Mouse (Mus musculus) forebrain, postnatal 0 days (tissue): ENCODE data around the gene Emd. TPM values are rescaled to one million over a fixed set of nuclear protein-coding genes. Genes with fewer than 3 reads are reported as not detected.
A peak's percentile ranks its signal among the peaks of the same experiment; 100 is the strongest.
"Not testable (repeated sequence)": the region's sequence is repeated elsewhere in the genome, so short reads cannot be mapped to it uniquely, and the experiment has no call there.

ENCODE experiments used
- ATAC-seq: fragments of 200-750 bp; cut with Nextera tagmentation; 2 replicates; pipeline ENCODE4 v1.8.0; 2017; ENCODE audit warnings: mild to moderate bottlenecking, moderate library complexity
- DNase-seq: peaks from one replicate; pipeline ENCODE4 v3.0.0-alpha.2; 2015
- H3K27ac ChIP-seq: fragments of 300-500 bp; sonication (generic); 2 replicates; pipeline ENCODE4 v1.5.1; 2014; ENCODE audit warnings: low read depth, mild to moderate bottlenecking, antibody characterized with exemption, low read length, moderate library complexity, mixed read lengths
- H3K27me3 ChIP-seq: fragments of 300-500 bp; sonication (generic); 2 replicates; pipeline ENCODE4 v1.6.1; 2014; ENCODE audit warnings: mild to moderate bottlenecking, low read length, mixed read lengths; ENCODE audit not compliant: insufficient read depth
- H3K36me3 ChIP-seq: fragments of 300-500 bp; sonication (generic); 2 replicates; pipeline ENCODE4 v1.6.1; 2014; ENCODE audit warnings: mild to moderate bottlenecking, moderate library complexity; ENCODE audit not compliant: insufficient read depth
- H3K4me1 ChIP-seq: fragments of 300-500 bp; sonication (generic); 2 replicates; pipeline ENCODE4 v1.6.1; 2014; ENCODE audit warnings: antibody characterized with exemption; ENCODE audit not compliant: insufficient read depth
- H3K4me2 ChIP-seq: fragments of 300-500 bp; sonication (generic); 2 replicates; pipeline ENCODE4 v1.6.1; 2014; ENCODE audit warnings: low read depth, mild to moderate bottlenecking, moderate library complexity
- H3K4me3 ChIP-seq: fragments of 300-500 bp; sonication (generic); 2 replicates; pipeline ENCODE4 v1.5.1; 2014; ENCODE audit warnings: low read depth, low read length, mixed read lengths
- H3K9ac ChIP-seq: fragments of 300-500 bp; sonication (generic); 2 replicates; pipeline ENCODE4 v1.6.1; 2014; ENCODE audit warnings: mild to moderate bottlenecking
- H3K9me3 ChIP-seq: fragments of 300-500 bp; sonication (generic); 2 replicates; pipeline ENCODE4 v1.6.1; 2016; ENCODE audit warnings: low read length
- CTCF ChIP-seq: sonication (generic); IDR thresholded peaks from 2 replicates; pipeline ENCODE4 v1.5.1; 2016; ENCODE audit warnings: antibody characterized with exemption, control low read depth, low read depth
- WGBS: fragments of 180-500 bp; shearing (Covaris S2); extraction: QIAGEN DNeasy Blood & Tissue Kit; methylation state at CpG from one replicate; pipeline ENCODE4 v1.1.7; 2014; 5-methylcytosine and 5-hydroxymethylcytosine counted together
- polyA plus RNA-seq: library from polyadenylated mRNA; unstranded; fragments of >200 nt; fragmentation: Nextera tagmentation; extraction: Ambion mirVana; gene quantifications from 2 replicates; pipeline ENCODE4 v1.2.1, GENCODE M21; 2015
- total RNA-seq: library from RNA; depleted of rRNA; stranded (reverse); fragments of >200 nt; gene quantifications from 2 replicates; pipeline ENCODE4 v1.2.3, GENCODE M21; 2014; rRNA removed

Emd gene
- total RNA-seq (51.6 and 73.2 TPM in 2 replicates), polyA plus RNA-seq (16.9 and 21.0 TPM in 2 replicates)

DNA sequence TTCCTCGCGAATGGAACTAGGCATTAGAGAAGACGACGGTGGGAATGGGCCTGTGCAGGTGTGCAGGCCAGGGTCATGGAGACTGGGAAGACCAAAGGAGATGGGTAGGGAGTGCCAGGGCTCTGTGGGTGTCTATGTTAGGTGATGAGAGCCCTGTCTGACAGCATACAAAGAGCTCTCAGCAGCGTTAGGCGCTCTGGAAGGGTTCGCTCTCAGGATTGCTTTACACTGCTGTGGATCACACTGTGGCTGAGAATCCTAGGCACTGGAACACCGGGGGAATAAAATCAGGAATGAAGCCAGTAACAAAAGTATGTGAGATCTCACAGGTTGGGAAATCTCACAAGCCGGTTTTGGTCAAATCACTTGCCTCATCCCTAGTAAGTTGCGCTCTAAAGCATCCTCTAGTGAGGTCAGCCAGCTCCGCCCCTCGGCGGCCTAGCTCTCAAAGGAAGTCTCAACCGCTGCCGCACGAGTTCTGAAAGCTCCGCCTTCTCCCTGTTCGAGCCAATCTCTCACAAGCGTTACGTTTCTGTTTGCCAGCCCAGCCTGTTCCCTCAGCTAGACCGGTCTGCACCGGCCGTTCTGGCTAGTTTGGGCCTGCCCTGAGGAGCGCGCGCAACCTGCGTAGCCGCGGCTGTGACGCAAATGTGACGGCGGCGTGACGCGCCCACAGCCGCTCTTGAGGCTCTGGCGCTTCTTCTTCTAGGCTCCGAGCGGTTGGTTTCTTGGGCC is at the start of gene Emd:
TSS of gene Emd (plus strand) at position 535 of the 735 bp plus-strand sequence.
- 30% methylated on average over 39 of the region's 39 CpGs for WGBS
- peak; percentile 97 for ATAC-seq
- no peak for TF ChIP-seq CTCF

DNA sequence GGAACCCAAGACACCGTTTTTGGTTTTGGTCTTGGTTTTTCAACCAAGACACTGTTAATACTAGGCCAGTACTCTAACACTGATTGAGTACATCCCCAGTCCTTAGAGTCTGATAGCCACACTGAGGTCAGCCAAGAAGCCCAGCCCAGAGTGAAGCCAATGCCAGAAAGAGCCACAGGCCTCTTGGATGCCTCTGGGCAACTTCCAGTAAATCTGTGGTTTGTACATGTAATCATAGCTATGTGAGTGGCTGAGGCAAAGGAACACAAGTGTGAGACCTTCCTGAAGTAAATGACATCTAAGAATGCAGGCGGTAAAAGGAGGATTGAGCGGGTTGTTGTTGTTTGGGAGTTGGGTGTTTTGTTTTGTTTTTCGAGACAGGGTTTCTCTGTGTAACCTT is 36.0 kb upstream of the Emd start:
- no peak overlapping the region for H3K27ac ChIP-seq
- no peak overlapping the region for H3K9ac ChIP-seq
- ATAC-seq (no peak), DNase-seq (no peak)
- H3K4me3 ChIP-seq = no peak overlapping the region
- WGBS = 88% methylated on average over 4 of the region's 4 CpGs
- H3K9me3 ChIP-seq = no peaks in the 10 kb centered on the region
- H3K4me2 ChIP-seq = no peak overlapping the region
- peaks cover 7% of the 10 kb centered on the region; the same call in 1 of the 2 replicates for H3K36me3 ChIP-seq
- no peaks in the 10 kb centered on the region for H3K27me3 ChIP-seq
- no peaks in the 10 kb centered on the region for H3K4me1 ChIP-seq
- TF ChIP-seq CTCF = no peak

More for the DNA sequence above, at the start of gene Emd:
- Histone ChIP-seq H3K9me3 (no peaks in the 10 kb centered on the region), H3K27me3 (no peaks in the 10 kb centered on the region), H3K4me3 (peak within 1 kb of the TSS; percentile 48), H3K36me3 (peaks cover 5% of the 10 kb centered on the region; the same call in 1 of the 2 replicates), H3K27ac (peak within 1 kb of the TSS; percentile 84), H3K4me2 (peak within 1 kb of the TSS; percentile 59), H3K4me1 (no peaks in the 10 kb centered on the region), H3K9ac (peak within 1 kb of the TSS; percentile 59)
- DNase-seq = peak; percentile 93

DNA sequence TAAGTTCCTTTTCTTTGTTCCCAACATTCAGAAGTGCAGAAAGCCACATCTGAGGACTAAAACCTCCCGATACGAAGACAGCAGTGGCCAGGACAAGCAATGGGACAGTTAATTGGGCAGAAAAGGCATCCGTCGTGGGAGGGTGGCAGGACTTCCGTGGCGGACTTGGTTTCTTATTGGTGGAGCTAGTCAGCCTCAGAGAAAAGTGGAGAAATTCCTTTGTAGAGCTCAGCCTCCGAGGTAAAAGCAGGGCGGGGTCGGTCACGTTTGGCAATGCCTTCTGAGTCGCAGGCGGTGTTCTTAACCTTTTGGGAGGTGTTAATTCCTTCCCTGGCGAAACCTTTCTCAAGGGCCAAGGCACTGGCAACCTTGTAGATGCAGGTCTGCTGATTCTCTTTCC is 35.0 kb upstream of the Emd start:
- H3K9ac ChIP-seq = no peak overlapping the region
- no peaks in the 10 kb centered on the region for H3K27me3 ChIP-seq
- H3K36me3 ChIP-seq = peaks cover 15% of the 10 kb centered on the region
- 71% methylated on average over 13 of the region's 13 CpGs for WGBS
- ATAC-seq (no peak), DNase-seq (no peak)
- no peaks in the 10 kb centered on the region for H3K9me3 ChIP-seq
- no peak overlapping the region for H3K4me3 ChIP-seq
- H3K4me2 ChIP-seq = no peak overlapping the region
- H3K27ac ChIP-seq = no peak overlapping the region
- no peak for TF ChIP-seq CTCF
- no peaks in the 10 kb centered on the region for H3K4me1 ChIP-seq

DNA sequence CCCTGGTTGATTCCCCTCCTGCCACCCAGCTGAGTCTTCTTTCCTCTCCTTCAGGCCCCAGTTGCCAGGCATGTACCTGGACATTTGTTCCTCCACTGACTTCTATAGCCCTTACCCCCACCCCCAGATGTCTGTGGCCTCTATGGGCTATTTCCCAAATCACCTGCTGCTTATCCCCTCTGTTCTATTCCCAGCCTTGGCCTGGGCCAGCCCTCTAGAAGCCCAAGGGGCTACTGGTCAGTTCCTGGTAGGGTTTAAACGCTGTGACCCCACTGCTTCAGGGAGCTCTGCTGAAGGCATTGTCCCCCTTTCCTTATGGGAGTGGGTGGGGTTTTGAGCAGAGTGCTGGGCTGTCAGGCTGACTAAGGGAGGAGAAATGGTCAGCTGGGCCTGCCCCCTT is 34.4 kb upstream of the Emd start:
- 55% methylated on average over 1 of the region's 1 CpGs for WGBS
- H3K4me3 ChIP-seq, H3K9ac ChIP-seq, H3K9me3 ChIP-seq, DNase-seq, H3K27ac ChIP-seq, H3K27me3 ChIP-seq, H3K4me2 ChIP-seq, H3K4me1 ChIP-seq, ATAC-seq: not testable (repeated sequence)
- H3K36me3 ChIP-seq = peaks cover 21% of the 10 kb centered on the region

DNA sequence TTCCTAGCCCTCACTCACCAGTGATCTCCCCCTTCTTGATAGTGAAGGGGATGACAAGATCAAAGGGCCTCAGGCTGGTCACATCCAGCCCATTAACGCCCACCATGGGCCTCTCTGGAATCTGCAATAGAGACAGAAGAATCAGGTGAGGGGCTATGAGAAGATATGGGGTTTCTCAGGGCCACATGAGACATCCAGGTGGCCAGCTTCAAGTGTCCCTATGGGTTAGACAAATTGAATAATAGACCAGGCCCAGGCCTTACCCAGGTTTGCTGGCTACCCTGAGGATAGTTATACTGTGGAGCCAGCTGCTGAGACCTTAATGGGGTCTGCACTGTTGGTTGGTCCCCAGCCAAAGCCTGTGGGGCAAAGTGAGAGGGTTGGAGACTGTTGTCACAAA is 24.4 kb upstream of the Emd start:
- no peak overlapping the region for H3K4me2 ChIP-seq
- H3K4me1 ChIP-seq = no peaks in the 10 kb centered on the region
- 54% methylated on average over 1 of the region's 1 CpGs for WGBS
- no peak overlapping the region for H3K27ac ChIP-seq
- H3K9ac ChIP-seq = no peak overlapping the region
- TF ChIP-seq CTCF = no peak
- no peaks in the 10 kb centered on the region for H3K9me3 ChIP-seq
- H3K4me3 ChIP-seq = no peak overlapping the region
- H3K27me3 ChIP-seq = no peaks in the 10 kb centered on the region
- DNase-seq (no peak), ATAC-seq (no peak)
- H3K36me3 ChIP-seq = peaks cover 78% of the 10 kb centered on the region

DNA sequence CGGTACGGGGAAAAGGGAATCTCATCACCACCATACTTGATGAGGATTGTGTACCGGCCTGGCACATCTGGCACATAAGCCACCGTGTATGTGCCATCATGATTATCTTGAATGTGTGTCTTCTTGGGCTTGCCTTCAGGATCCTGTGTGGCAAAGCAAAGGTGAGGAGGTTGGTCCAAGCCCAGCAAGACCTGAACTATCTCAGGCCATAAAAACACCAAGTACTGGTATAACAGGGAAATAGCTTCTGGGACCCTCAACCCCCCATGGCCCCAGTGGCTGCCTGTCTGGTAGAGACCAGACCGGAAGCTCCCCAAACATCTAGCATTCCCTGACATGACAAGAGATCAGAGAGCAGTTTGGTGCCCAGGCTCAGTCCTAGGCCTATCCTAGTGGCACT is 21.3 kb upstream of the Emd start:
- WGBS = 91% methylated on average over 5 of the region's 5 CpGs
- H3K27me3 ChIP-seq = no peaks in the 10 kb centered on the region
- no peaks in the 10 kb centered on the region for H3K9me3 ChIP-seq
- no peak overlapping the region for H3K4me3 ChIP-seq
- H3K27ac ChIP-seq = no peak overlapping the region
- no peak overlapping the region for H3K4me2 ChIP-seq
- no peak for DNase-seq
- no peaks in the 10 kb centered on the region for H3K4me1 ChIP-seq
- no peak for TF ChIP-seq CTCF
- ATAC-seq = no peak
- H3K9ac ChIP-seq = no peak overlapping the region
- peaks cover 75% of the 10 kb centered on the region for H3K36me3 ChIP-seq

DNA sequence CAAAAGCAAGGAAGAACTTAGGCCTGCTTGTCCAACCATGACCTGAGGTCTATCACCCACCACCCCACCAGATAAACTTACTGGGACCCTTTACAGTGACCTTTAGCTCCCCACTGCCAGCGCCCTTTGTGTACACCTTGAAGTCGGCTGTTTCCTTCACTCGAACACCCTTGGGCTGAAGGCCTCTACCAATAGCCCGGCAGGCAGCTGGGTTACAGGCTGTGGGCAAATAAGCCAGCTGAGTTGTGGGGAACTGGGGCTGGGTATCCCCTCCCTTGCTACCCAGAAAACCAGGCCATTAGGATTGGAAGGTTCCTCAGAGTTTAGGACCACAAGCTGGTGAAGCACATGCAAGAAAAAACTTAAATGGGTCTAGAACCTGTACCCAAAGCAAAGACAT is 14.2 kb upstream of the Emd start:
- ATAC-seq = no peak
- Histone ChIP-seq H3K27me3 (no peaks in the 10 kb centered on the region), H3K9me3 (no peaks in the 10 kb centered on the region), H3K4me2 (no peak overlapping the region), H3K4me3 (no peak overlapping the region), H3K27ac (no peak overlapping the region), H3K36me3 (peaks cover 51% of the 10 kb centered on the region), H3K9ac (no peak overlapping the region), H3K4me1 (no peaks in the 10 kb centered on the region)
- no peak for DNase-seq
- TF ChIP-seq CTCF = no peak
- 96% methylated on average over 4 of the region's 4 CpGs for WGBS
